ENCODE assay signal across 8 mouse cellular contexts in the genomic region with DNA sequence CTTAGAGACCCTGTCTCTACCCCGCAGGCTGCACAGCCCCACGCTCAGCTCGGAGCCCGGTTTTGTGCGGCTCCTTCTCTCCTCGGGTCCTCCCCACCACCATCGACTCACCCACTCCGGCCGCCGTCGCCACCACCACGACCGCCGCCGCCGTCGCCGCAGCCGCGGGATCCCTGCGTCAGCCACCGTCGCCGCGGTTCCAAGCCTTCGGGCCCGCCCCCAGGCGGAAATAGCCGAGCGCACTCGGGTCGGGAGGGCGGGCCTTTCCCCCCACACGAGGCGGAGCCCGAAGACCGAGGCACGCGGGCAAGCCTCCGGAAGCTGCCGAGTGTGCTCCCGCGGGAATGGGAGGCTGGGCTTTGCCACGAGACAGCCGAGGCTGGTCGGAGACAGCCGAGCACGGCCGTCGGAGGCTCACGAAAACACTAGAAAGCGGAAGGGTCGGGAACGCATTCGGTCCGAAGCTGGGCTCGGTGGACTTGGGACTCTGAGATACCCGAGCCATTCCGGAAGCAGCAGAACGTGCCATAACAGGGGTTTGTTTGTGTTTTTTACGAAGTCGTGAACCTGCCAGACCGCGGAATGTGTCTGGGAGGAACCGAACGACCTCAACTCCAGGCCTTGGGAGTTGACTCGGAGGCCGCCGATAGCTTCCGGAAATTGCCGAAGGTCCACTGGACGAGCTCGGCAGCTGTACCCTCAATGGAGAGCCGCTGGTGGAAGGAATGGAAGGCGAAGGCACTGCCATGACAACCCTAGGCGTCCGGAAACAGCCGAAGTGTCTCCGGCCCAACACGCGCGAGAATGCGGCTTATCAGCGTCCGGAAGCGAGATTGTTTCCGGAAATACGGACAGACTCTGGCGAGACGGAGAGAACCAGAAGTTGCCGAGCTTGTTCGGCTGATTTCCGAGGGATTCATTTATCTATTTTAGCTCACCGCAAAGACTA. TPM values are rescaled to one million over a fixed set of nuclear protein-coding genes. Genes with fewer than 3 reads are reported as not detected.
DNase-seq lines count a peak whose midpoint lies in the region; ATAC-seq and TF ChIP-seq lines count a peak whose summit lies in the region.

A gene (minus strand): TSS at position 218 of the 949 bp plus-strand sequence.

- H3K36me3 ChIP-seq in embryonic facial prominence, embryonic 14.5 days (ENCODE audit: control insufficient read depth, insufficient read depth, low read length): peaks cover 60% of the 10 kb centered on the region
- peaks cover 68% of the 10 kb centered on the region for H3K36me3 ChIP-seq in limb, embryonic 14.5 days (ENCODE audit: control insufficient read depth, insufficient read depth, low read length)
- peaks cover 64% of the 10 kb centered on the region for H3K36me3 ChIP-seq in midbrain, postnatal 0 days (ENCODE audit: insufficient read depth, low read length)

- peak within 1 kb of the TSS; percentile 98 for H3K9ac ChIP-seq in embryonic facial prominence, embryonic 14.5 days (ENCODE audit: low read depth, low read length)
- peak within 1 kb of the TSS; percentile 95 for H3K9ac ChIP-seq in limb, embryonic 14.5 days (ENCODE audit: low read depth, low read length, severe bottlenecking)
- peak within 1 kb of the TSS; percentile 97 for H3K9ac ChIP-seq in midbrain, postnatal 0 days (replicated peaks; ENCODE audit: low read length, poor library complexity, severe bottlenecking)

- H3K27me3 ChIP-seq in embryonic facial prominence, embryonic 14.5 days (replicated peaks; ENCODE audit: control insufficient read depth, insufficient read depth, low read length): no peaks in the 10 kb centered on the region
- no peaks in the 10 kb centered on the region for H3K27me3 ChIP-seq in limb, embryonic 14.5 days (ENCODE audit: control insufficient read depth, insufficient read depth, low read length)
- H3K27me3 ChIP-seq in midbrain, postnatal 0 days (ENCODE audit: insufficient read depth, low read length): no peaks in the 10 kb centered on the region

- H3K9me3 ChIP-seq in embryonic facial prominence, embryonic 14.5 days (ENCODE audit: control insufficient read depth, low read length): no peaks in the 10 kb centered on the region
- no peaks in the 10 kb centered on the region for H3K9me3 ChIP-seq in limb, embryonic 14.5 days (ENCODE audit: control insufficient read depth, low read length)
- no peaks in the 10 kb centered on the region for H3K9me3 ChIP-seq in midbrain, postnatal 0 days (ENCODE audit: low read length)

- peak within 1 kb of the TSS; percentile 80 for H3K4me2 ChIP-seq in embryonic facial prominence, embryonic 14.5 days (ENCODE audit: low read depth, low read length)
- peak within 1 kb of the TSS; percentile 86 for H3K4me2 ChIP-seq in limb, embryonic 14.5 days (replicated peaks; ENCODE audit: low read depth, low read length, severe bottlenecking)
- H3K4me2 ChIP-seq in midbrain, postnatal 0 days (ENCODE audit: low read depth, low read length, poor library complexity, severe bottlenecking): peak within 1 kb of the TSS; percentile 84

- peak; percentile 93 for ATAC-seq in embryonic facial prominence, embryonic 14.5 days (ENCODE audit: low read depth)
- peak; percentile 95 for ATAC-seq in limb, embryonic 14.5 days (ENCODE audit: low FRiP score, low read depth)
- peak; percentile 95 for ATAC-seq in midbrain, postnatal 0 days (ENCODE audit: low FRiP score)

- peak within 1 kb of the TSS; percentile 94 for H3K4me3 ChIP-seq in embryonic facial prominence, embryonic 14.5 days (ENCODE audit: low read depth, low read length)
- peak within 1 kb of the TSS; percentile 91 for H3K4me3 ChIP-seq in limb, embryonic 14.5 days (replicated peaks; ENCODE audit: low read length)
- peak within 1 kb of the TSS; percentile 77 for H3K4me3 ChIP-seq in midbrain, postnatal 0 days (ENCODE audit: low read depth, low read length)

- peak; percentile 98 for DNase-seq in 3T3-L1 (ENCODE audit: low read depth, low spot score)
- DNase-seq in adrenal gland, postnatal 4 days (ENCODE audit: low spot score in 2 of 2): peak; percentile 98 to 99
- DNase-seq in embryonic facial prominence, embryonic 14.5 days (ENCODE audit: low spot score): peak; percentile 99
- DNase-seq in heart, adult 8-10 months (ENCODE audit: low spot score): peak; percentile 96
- DNase-seq in kidney, adult 9 months: peak; percentile 98
- DNase-seq in limb, embryonic 14.5 days (ENCODE audit: low spot score): peak; percentile 98
- peak; percentile 100 for DNase-seq in midbrain, postnatal 0 days (ENCODE audit: low spot score)
- peak; percentile 95 to 98 for DNase-seq in spleen, postnatal 14 days (ENCODE audit: low spot score in 2 of 2)

- peak within 1 kb of the TSS; percentile 99 for H3K27ac ChIP-seq in embryonic facial prominence, embryonic 14.5 days (replicated peaks; ENCODE audit: low read depth, low read length)
- peak within 1 kb of the TSS; percentile 97 for H3K27ac ChIP-seq in limb, embryonic 14.5 days (replicated peaks; ENCODE audit: low read depth, low read length)
- H3K27ac ChIP-seq in midbrain, postnatal 0 days (ENCODE audit: low read depth, low read length): peak within 1 kb of the TSS; percentile 94

- TF ChIP-seq CTCF in midbrain, postnatal 0 days (IDR thresholded peaks at IDR 0.05): no peak

- under 1% methylated on average over 72 of the region's 94 CpGs for WGBS in embryonic facial prominence, embryonic 14.5 days
- under 1% methylated on average over 81 of the region's 94 CpGs for WGBS in limb, embryonic 14.5 days
- WGBS in midbrain, postnatal 0 days: under 1% methylated on average over 84 of the region's 94 CpGs

- peaks cover 35% of the 10 kb centered on the region for H3K4me1 ChIP-seq in embryonic facial prominence, embryonic 14.5 days (ENCODE audit: control insufficient read depth, insufficient read depth, low read length)
- peaks cover 33% of the 10 kb centered on the region for H3K4me1 ChIP-seq in limb, embryonic 14.5 days (ENCODE audit: control insufficient read depth, insufficient read depth, low read length)
- peaks cover 19% of the 10 kb centered on the region for H3K4me1 ChIP-seq in midbrain, postnatal 0 days (ENCODE audit: insufficient read depth, low read length)

- peak; percentile 55; the same call in 1 of the 2 replicates for TF ChIP-seq POLR2A in limb, embryonic 14.5 days (IDR thresholded peaks at IDR 0.05; ENCODE audit: borderline replicate concordance, extremely low read depth, insufficient read depth, insufficient read length)

RNA-seq across cellular contexts. Expression of the gene that starts here (rescaled TPM):
- total RNA-seq in adrenal gland, postnatal 4 days (2021): 10 to 100 TPM; 72.0 to 78.8 TPM
- 61.5 and 70.3 TPM in 2 replicates for polyA plus RNA-seq in embryonic facial prominence, embryonic 14.5 days (2014; fragmentation: Nextera tagmentation; extraction: Ambion mirVana)
- 10 to 100 TPM; 19.3 to 24.1 (median 22.2) TPM for total RNA-seq in heart, adult 8-10 months (2022)
- polyA plus RNA-seq in limb, embryonic 14.5 days (2012; rRNA removed): 111 and 137 TPM in 2 replicates
- 73.5 and 74.7 TPM in 2 replicates for polyA plus RNA-seq in limb, embryonic 14.5 days (2014; fragmentation: Nextera tagmentation; extraction: Ambion mirVana)
- total RNA-seq in midbrain, postnatal 0 days (2014; rRNA removed): 141 and 159 TPM in 2 replicates
- polyA plus RNA-seq in midbrain, postnatal 0 days (2015; fragmentation: Nextera tagmentation; extraction: Ambion mirVana): 102 and 113 TPM in 2 replicates

Comparison
In these comparisons a context has a peak if more than half of its experiments do, and no peak if none do; other contexts are left out.
1. Peak in every context shown above with its lines: DNase-seq, ATAC-seq, H3K4me3 ChIP-seq and H3K27ac ChIP-seq.